Mouse (Mus musculus) erythroblast, embryonic 14.5 days (primary cell): Measurements from ENCODE around the gene Mfap4. TPM values are rescaled to one million over a fixed set of nuclear protein-coding genes. Genes with fewer than 3 reads are reported as not detected.

ENCODE experiments used
- H3K27me3 ChIP-seq: 2 replicates; pipeline ENCODE4 v1.6.1; 2012; ENCODE audit warnings: inconsistent platforms; ENCODE audit not compliant: control insufficient read depth
- H3K36me3 ChIP-seq: 2 replicates; pipeline ENCODE4 v1.6.1; 2012; ENCODE audit warnings: mild to moderate bottlenecking, inconsistent platforms; ENCODE audit not compliant: control insufficient read depth
- H3K4me1 ChIP-seq: 2 replicates; pipeline ENCODE4 v1.6.1; 2012; ENCODE audit warnings: inconsistent platforms; ENCODE audit not compliant: control insufficient read depth
- H3K4me3 ChIP-seq: replicated peaks from 2 replicates; pipeline ENCODE3; 2012; ENCODE audit warnings: moderate library complexity, mild to moderate bottlenecking, inconsistent platforms
- H3K9me3 ChIP-seq: 2 replicates; pipeline ENCODE4 v1.6.1; 2012; ENCODE audit warnings: low read length, inconsistent platforms, mixed read lengths; ENCODE audit not compliant: control insufficient read depth
- GATA1 ChIP-seq: IDR thresholded peaks from 2 replicates; pipeline ENCODE4 v1.6.1; 2012; ENCODE audit warnings: low read length, inconsistent platforms, mixed read lengths
- TAL1 ChIP-seq: IDR thresholded peaks from 3 replicates; pipeline ENCODE4 v1.6.1; 2012; ENCODE audit warnings: low read length, inconsistent platforms, mixed read lengths
- polyA plus RNA-seq: library from polyadenylated mRNA; stranded (reverse); fragments of >175 nt; gene quantifications from 2 replicates; pipeline ENCODE4 v1.2.3, GENCODE M21; 2012

Gene Mfap4
- polyA plus RNA-seq, 1 experiment, result not detected

DNA sequence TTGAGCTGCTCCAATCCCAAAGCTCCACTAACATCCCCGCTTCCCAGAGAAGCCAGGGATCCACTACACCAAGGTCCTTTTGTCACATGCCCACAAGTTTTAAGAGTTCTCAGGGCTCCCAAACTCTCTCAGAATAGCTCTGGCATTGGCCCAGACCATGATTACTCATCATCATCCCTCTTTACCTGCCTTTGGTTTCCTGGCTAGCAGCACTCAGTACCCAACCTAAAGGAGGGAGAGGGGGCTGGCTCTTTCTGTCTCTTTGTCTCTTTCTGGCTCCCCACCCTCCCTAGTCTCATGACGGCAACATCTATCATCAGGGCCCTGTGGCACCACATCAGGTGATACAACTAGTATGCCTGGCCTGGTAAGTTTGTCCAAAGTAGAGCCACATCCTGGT lies 47.6 kb downstream of the Mfap4 start:
- H3K9me3 ChIP-seq, result no peaks in the 10 kb centered on the region
- no peaks in the 10 kb centered on the region; the same call in 1 of the 2 replicates for H3K36me3 ChIP-seq
- TF ChIP-seq GATA1 (no peak), TAL1 (no peak)
- no peaks in the 10 kb centered on the region for H3K4me1 ChIP-seq
- H3K27me3 ChIP-seq, result no peaks in the 10 kb centered on the region
- no peak overlapping the region for H3K4me3 ChIP-seq

DNA sequence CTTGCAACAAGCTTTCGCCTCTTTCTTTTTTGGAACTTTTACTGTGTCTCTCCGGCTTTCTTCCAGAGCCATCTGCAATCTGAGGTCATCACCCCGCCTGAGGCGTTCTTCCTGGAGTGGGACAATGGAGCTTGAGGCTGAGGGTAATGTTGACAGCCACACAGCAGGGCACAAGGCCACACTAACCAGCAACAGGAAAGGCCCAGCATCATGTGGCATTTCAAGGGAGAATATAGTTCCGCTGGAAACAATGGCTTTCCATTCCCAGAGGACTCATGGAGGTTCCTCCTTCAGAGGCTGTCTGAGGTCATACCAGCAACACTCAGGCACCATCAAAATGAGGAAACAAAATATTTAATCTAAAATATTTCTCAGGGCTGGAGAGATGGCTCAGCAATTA lies 48.3 kb downstream of the Mfap4 start:
- H3K9me3 ChIP-seq, result no peaks in the 10 kb centered on the region
- TF ChIP-seq GATA1 (no peak), TAL1 (no peak)
- no peaks in the 10 kb centered on the region for H3K4me1 ChIP-seq
- H3K4me3 ChIP-seq, result no peak overlapping the region
- H3K36me3 ChIP-seq, result no peaks in the 10 kb centered on the region; the same call in 1 of the 2 replicates
- no peaks in the 10 kb centered on the region for H3K27me3 ChIP-seq

DNA sequence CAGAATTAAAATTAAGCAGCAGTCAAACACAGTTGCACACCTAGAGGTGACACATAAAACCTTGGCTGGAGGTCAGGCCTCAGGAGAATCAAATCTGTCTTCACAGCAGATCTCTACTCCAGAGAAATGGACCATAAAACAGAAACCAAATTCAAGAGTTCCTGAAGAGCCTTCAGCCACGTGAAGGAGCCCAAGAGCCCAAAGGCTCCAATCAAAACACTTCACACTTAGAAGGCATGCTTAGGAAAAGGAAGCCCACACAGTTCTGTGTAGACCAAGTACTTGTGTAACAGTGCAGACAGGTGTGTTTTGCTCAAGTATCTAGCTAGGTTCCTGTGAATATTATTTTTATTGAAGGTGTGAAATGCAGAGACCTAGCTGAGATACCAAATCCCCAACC lies 50.3 kb downstream of the Mfap4 start:
- Histone ChIP-seq H3K27me3 (no peaks in the 10 kb centered on the region), H3K4me1 (no peaks in the 10 kb centered on the region), H3K4me3 (no peak overlapping the region), H3K9me3 (no peaks in the 10 kb centered on the region), H3K36me3 (no peaks in the 10 kb centered on the region)
- TF ChIP-seq TAL1, result no peak
- TF ChIP-seq GATA1, result no peak

DNA sequence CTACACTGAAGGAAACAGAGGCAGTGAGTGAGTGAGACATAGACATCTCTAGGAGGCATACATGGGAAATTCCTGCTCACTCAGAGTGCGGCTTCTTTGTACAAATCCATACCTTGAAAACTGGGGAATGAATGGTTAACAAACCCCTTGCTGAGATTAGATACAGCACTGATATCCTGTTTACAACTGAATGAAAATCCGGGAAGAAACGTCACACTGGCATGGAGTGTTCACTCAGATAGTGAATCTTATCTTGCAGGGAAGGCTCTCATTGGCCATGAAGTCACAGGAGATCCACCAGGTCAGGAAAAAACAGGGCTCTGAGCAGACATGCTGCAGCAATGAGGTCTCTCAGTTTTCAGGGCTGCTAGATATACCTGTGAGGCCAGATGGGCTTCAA lies 51.7 kb downstream of the Mfap4 start:
- H3K4me1 ChIP-seq, result no peaks in the 10 kb centered on the region
- no peaks in the 10 kb centered on the region for H3K9me3 ChIP-seq
- no peaks in the 10 kb centered on the region for H3K27me3 ChIP-seq
- TF ChIP-seq TAL1 (no peak), GATA1 (no peak)
- H3K4me3 ChIP-seq, result no peak overlapping the region
- no peaks in the 10 kb centered on the region for H3K36me3 ChIP-seq

- Histone ChIP-seq H3K36me3 (no peaks in the 10 kb centered on the region), H3K4me1 (no peaks in the 10 kb centered on the region), H3K4me3 (no peak overlapping the region), H3K9me3 (no peaks in the 10 kb centered on the region), H3K27me3 (no peaks in the 10 kb centered on the region)
- TF ChIP-seq TAL1 (no peak), GATA1 (no peak)
These were observed 52.1 kb downstream of the Mfap4 start for GRCm38 (mm10) chr11:61537362-61537761.

Other genes starting within 250 kb of the Mfap4 start
- gene Aldh3a2, start 218.0 kb upstream of the Mfap4 start, polyA plus RNA-seq, result 0.12 TPM in 1 of 2 replicates, not detected in the other
- not detected in 2 replicates for gene Slc47a2, start 142.6 kb upstream of the Mfap4 start, polyA plus RNA-seq
- not detected in 2 replicates for gene Slc47a1, start 107.1 kb upstream of the Mfap4 start, polyA plus RNA-seq
- gene Rnf112, start 31.3 kb upstream of the Mfap4 start, polyA plus RNA-seq, result not detected in 2 replicates
- 1.6 and 1.7 TPM in 2 replicates for gene Mapk7, start 9.0 kb downstream of the Mfap4 start, polyA plus RNA-seq
- 0.41 and 0.48 TPM in 2 replicates for gene B9d1, start 19.7 kb downstream of the Mfap4 start, polyA plus RNA-seq
- 0.06 TPM in 1 of 2 replicates, not detected in the other for gene Epn2, start 94.3 kb downstream of the Mfap4 start, polyA plus RNA-seq
- gene Grap, start 167.8 kb downstream of the Mfap4 start, polyA plus RNA-seq, result 0.06 and 0.10 TPM in 2 replicates
- gene Fam83g, start 198.7 kb downstream of the Mfap4 start, polyA plus RNA-seq, result 1.5 and 1.7 TPM in 2 replicates
- not detected in 2 replicates for gene Slc5a10, start 235.4 kb downstream of the Mfap4 start, polyA plus RNA-seq